9 mouse cellular contexts compared by ENCODE assay signal in genomic region chr7:140971479-140972171, GRCm38 (mm10). TPM values are rescaled to one million over a fixed set of nuclear protein-coding genes. Genes with fewer than 3 reads are reported as not detected.
DNase-seq lines count a peak whose midpoint lies in the region; ATAC-seq lines count a peak whose summit lies in the region.
"Had no signal": no experiment of that assay in that cellular context is flagged by ENCODE, and none has a peak within 500 bp of the region (broad histone marks: within the 10 kb centered on the region; RNA-seq: fewer than 3 reads in every experiment).

No protein-coding gene starts in this region.

- H3K27ac ChIP-seq in embryonic facial prominence, embryonic 12.5 days = no peak overlapping the region
- no peak overlapping the region; the same call in 1 of the 2 replicates for H3K27ac ChIP-seq in embryonic facial prominence, embryonic 10.5 days (replicated peaks)
- H3K27ac ChIP-seq in heart, embryonic 16.5 days (ENCODE audit: low read length) = peak overlapping the region; percentile 60
- H3K27ac ChIP-seq in limb, embryonic 13.5 days = peak overlapping the region; percentile 65
- peak overlapping the region; percentile 94 for H3K27ac ChIP-seq in stomach, embryonic 14.5 days (ENCODE audit: low read length)
- H3K27ac ChIP-seq: midbrain, embryonic 12.5 days had no signal

- peaks cover 27% of the 10 kb centered on the region for H3K4me1 ChIP-seq in embryonic facial prominence, embryonic 12.5 days
- peaks cover 55% of the 10 kb centered on the region for H3K4me1 ChIP-seq in embryonic facial prominence, embryonic 10.5 days
- peaks cover 8% of the 10 kb centered on the region; the same call in 1 of the 2 replicates for H3K4me1 ChIP-seq in heart, embryonic 16.5 days (ENCODE audit: control insufficient read depth, insufficient read depth, low read length)
- H3K4me1 ChIP-seq in limb, embryonic 13.5 days = peaks cover 46% of the 10 kb centered on the region
- peaks cover 50% of the 10 kb centered on the region for H3K4me1 ChIP-seq in stomach, embryonic 14.5 days (ENCODE audit: control insufficient read depth, insufficient read depth, low read length)

- no peaks in the 10 kb centered on the region for H3K36me3 ChIP-seq in embryonic facial prominence, embryonic 12.5 days
- H3K36me3 ChIP-seq in embryonic facial prominence, embryonic 10.5 days (replicated peaks) = no peaks in the 10 kb centered on the region
- no peaks in the 10 kb centered on the region for H3K36me3 ChIP-seq in heart, embryonic 16.5 days (ENCODE audit: control insufficient read depth, insufficient read depth)
- H3K36me3 ChIP-seq in limb, embryonic 13.5 days = no peaks in the 10 kb centered on the region
- no peaks in the 10 kb centered on the region for H3K36me3 ChIP-seq in stomach, embryonic 14.5 days (ENCODE audit: control insufficient read depth, insufficient read depth, low read length)
- H3K36me3 ChIP-seq: midbrain, embryonic 12.5 days had no signal

- no peak overlapping the region for H3K4me2 ChIP-seq in embryonic facial prominence, embryonic 12.5 days (replicated peaks)
- no peak overlapping the region for H3K4me2 ChIP-seq in heart, embryonic 16.5 days (ENCODE audit: low read depth, low read length)
- H3K4me2 ChIP-seq in limb, embryonic 13.5 days (replicated peaks) = no peak overlapping the region
- peak overlapping the region; percentile 18; the same call in 1 of the 2 replicates for H3K4me2 ChIP-seq in stomach, embryonic 14.5 days (replicated peaks; ENCODE audit: low read depth, low read length)
- H3K4me2 ChIP-seq: midbrain, embryonic 12.5 days had no signal

- H3K9ac ChIP-seq in embryonic facial prominence, embryonic 12.5 days = no peak overlapping the region
- no peak overlapping the region for H3K9ac ChIP-seq in heart, embryonic 16.5 days (ENCODE audit: low read length)
- H3K9ac ChIP-seq in limb, embryonic 13.5 days = no peak overlapping the region
- no peak overlapping the region for H3K9ac ChIP-seq in stomach, embryonic 14.5 days (replicated peaks; ENCODE audit: low read depth, low read length)
- H3K9ac ChIP-seq: midbrain, embryonic 12.5 days had no signal

- H3K27me3 ChIP-seq in embryonic facial prominence, embryonic 12.5 days = no peaks in the 10 kb centered on the region
- H3K27me3 ChIP-seq in embryonic facial prominence, embryonic 10.5 days (replicated peaks; ENCODE audit: low read depth, poor library complexity, severe bottlenecking) = peaks cover 36% of the 10 kb centered on the region
- peaks cover 8% of the 10 kb centered on the region for H3K27me3 ChIP-seq in heart, embryonic 16.5 days (ENCODE audit: control insufficient read depth, insufficient read depth, low read length)
- H3K27me3 ChIP-seq in limb, embryonic 13.5 days = no peaks in the 10 kb centered on the region
- no peaks in the 10 kb centered on the region for H3K27me3 ChIP-seq in stomach, embryonic 14.5 days (ENCODE audit: control insufficient read depth, insufficient read depth, low read length)

- 70% methylated on average over 8 of the region's 8 CpGs for WGBS in embryonic facial prominence, embryonic 12.5 days
- WGBS in embryonic facial prominence, embryonic 10.5 days = 84% methylated on average over 8 of the region's 8 CpGs
- WGBS in heart, embryonic 16.5 days = 50% methylated on average over 8 of the region's 8 CpGs
- WGBS in limb, embryonic 13.5 days = 54% methylated on average over 8 of the region's 8 CpGs
- 34% methylated on average over 8 of the region's 8 CpGs for WGBS in stomach, embryonic 14.5 days

- no peaks in the 10 kb centered on the region for H3K9me3 ChIP-seq in embryonic facial prominence, embryonic 12.5 days
- no peaks in the 10 kb centered on the region for H3K9me3 ChIP-seq in embryonic facial prominence, embryonic 10.5 days
- no peaks in the 10 kb centered on the region for H3K9me3 ChIP-seq in heart, embryonic 16.5 days (replicated peaks; ENCODE audit: control insufficient read depth, low read length)
- no peaks in the 10 kb centered on the region for H3K9me3 ChIP-seq in limb, embryonic 13.5 days
- no peaks in the 10 kb centered on the region for H3K9me3 ChIP-seq in stomach, embryonic 14.5 days (ENCODE audit: control insufficient read depth, low read depth, low read length)
- H3K9me3 ChIP-seq: midbrain, embryonic 12.5 days had no signal

- peak; percentile 25; the same call in 1 of the 2 replicates for ATAC-seq in embryonic facial prominence, embryonic 12.5 days (ENCODE audit: insufficient number of reproducible peaks, insufficient read depth, low FRiP score, low TSS enrichment)
- ATAC-seq in heart, embryonic 16.5 days (replicated peaks; ENCODE audit: extremely low read depth, insufficient read depth, low FRiP score) = 0 out of 2 replicates have a peak, but pooled peaks have one; percentile 12
- ATAC-seq in limb, embryonic 13.5 days (ENCODE audit: low FRiP score, low read depth) = peak; percentile 52; the same call in 1 of the 2 replicates
- ATAC-seq in stomach, embryonic 14.5 days (ENCODE audit: insufficient number of reproducible peaks, insufficient read depth, low FRiP score, low read depth) = peak; percentile 64

- no peak overlapping the region for H3K4me3 ChIP-seq in embryonic facial prominence, embryonic 12.5 days
- no peak overlapping the region for H3K4me3 ChIP-seq in embryonic facial prominence, embryonic 10.5 days
- H3K4me3 ChIP-seq in heart, embryonic 16.5 days (ENCODE audit: low read length) = no peak overlapping the region
- no peak overlapping the region for H3K4me3 ChIP-seq in limb, embryonic 13.5 days
- H3K4me3 ChIP-seq in stomach, embryonic 14.5 days (ENCODE audit: low read depth, low read length) = no peak overlapping the region
- H3K4me3 ChIP-seq: midbrain, embryonic 12.5 days had no signal

- no peak for DNase-seq in embryonic facial prominence, embryonic 10.5 days (ENCODE audit: low spot score)
- DNase-seq in right cerebral cortex, adult 2 months (ENCODE audit: low spot score in 2 of 2) = no peak
- no peak for DNase-seq in urinary bladder, postnatal 14 days (ENCODE audit: low spot score)
- no peak for DNase-seq in adrenal gland, adult 8-10 months

RNA-seq across cellular contexts. Expression of gene Ifitm1, which starts 4.6 kb away (rescaled TPM):
- polyA plus RNA-seq in embryonic facial prominence, embryonic 12.5 days (2016; fragmentation: Nextera tagmentation; extraction: Ambion mirVana) = 35.5 and 37.6 TPM in 2 replicates
- polyA plus RNA-seq in embryonic facial prominence, embryonic 10.5 days (2016; fragmentation: Nextera tagmentation; extraction: Ambion mirVana) = 8.7 and 13.4 TPM in 2 replicates
- 24.0 and 34.8 TPM in 2 replicates for polyA plus RNA-seq in heart, embryonic 16.5 days (2015; fragmentation: Nextera tagmentation; extraction: Ambion mirVana)
- 50.2 and 64.6 TPM in 2 replicates for polyA plus RNA-seq in limb, embryonic 13.5 days (2015; fragmentation: Nextera tagmentation; extraction: Ambion mirVana)
- 241 and 289 TPM in 2 replicates for polyA plus RNA-seq in stomach, embryonic 14.5 days (2014; fragmentation: Nextera tagmentation; extraction: Ambion mirVana)
- total RNA-seq in adrenal gland, adult 8-10 months (2022) = 10 to 100 TPM; 10.6 to 14.0 (median 13.4) TPM

RNA-seq across cellular contexts. Expression of gene Ifitm2, which starts 15.8 kb away (rescaled TPM):
- polyA plus RNA-seq in embryonic facial prominence, embryonic 12.5 days (2016; fragmentation: Nextera tagmentation; extraction: Ambion mirVana) = 864 and 899 TPM in 2 replicates
- 602 and 668 TPM in 2 replicates for polyA plus RNA-seq in embryonic facial prominence, embryonic 10.5 days (2016; fragmentation: Nextera tagmentation; extraction: Ambion mirVana)
- 525 and 571 TPM in 2 replicates for polyA plus RNA-seq in heart, embryonic 16.5 days (2015; fragmentation: Nextera tagmentation; extraction: Ambion mirVana)
- polyA plus RNA-seq in limb, embryonic 13.5 days (2015; fragmentation: Nextera tagmentation; extraction: Ambion mirVana) = 1,181 and 1,271 TPM in 2 replicates
- polyA plus RNA-seq in stomach, embryonic 14.5 days (2014; fragmentation: Nextera tagmentation; extraction: Ambion mirVana) = 1,395 and 1,501 TPM in 2 replicates
- total RNA-seq in adrenal gland, adult 8-10 months (2022) = 100 to 1,000 TPM; 431 to 671 (median 563) TPM

RNA-seq across cellular contexts. Expression of gene Gm45717, which starts 15.9 kb away (rescaled TPM):
- 0.65 TPM in 1 of 2 replicates, not detected in the other for polyA plus RNA-seq in embryonic facial prominence, embryonic 12.5 days (2016; fragmentation: Nextera tagmentation; extraction: Ambion mirVana)
- 0.52 TPM in 1 of 2 replicates, not detected in the other for polyA plus RNA-seq in embryonic facial prominence, embryonic 10.5 days (2016; fragmentation: Nextera tagmentation; extraction: Ambion mirVana)
- polyA plus RNA-seq in heart, embryonic 16.5 days (2015; fragmentation: Nextera tagmentation; extraction: Ambion mirVana) = 0.66 TPM in 1 of 2 replicates, not detected in the other
- polyA plus RNA-seq in limb, embryonic 13.5 days (2015; fragmentation: Nextera tagmentation; extraction: Ambion mirVana) = not detected in 2 replicates
- polyA plus RNA-seq in stomach, embryonic 14.5 days (2014; fragmentation: Nextera tagmentation; extraction: Ambion mirVana) = not detected in 2 replicates
- total RNA-seq in adrenal gland, adult 8-10 months (2022) = not detected
- polyA plus RNA-seq: midbrain, embryonic 12.5 days had no signal

RNA-seq across cellular contexts. Expression of gene Ifitm5, which starts 21.5 kb away (rescaled TPM):
- 4.2 and 4.5 TPM in 2 replicates for polyA plus RNA-seq in embryonic facial prominence, embryonic 12.5 days (2016; fragmentation: Nextera tagmentation; extraction: Ambion mirVana)
- 2.9 and 3.8 TPM in 2 replicates for polyA plus RNA-seq in embryonic facial prominence, embryonic 10.5 days (2016; fragmentation: Nextera tagmentation; extraction: Ambion mirVana)
- 1.3 and 1.6 TPM in 2 replicates for polyA plus RNA-seq in heart, embryonic 16.5 days (2015; fragmentation: Nextera tagmentation; extraction: Ambion mirVana)
- polyA plus RNA-seq in limb, embryonic 13.5 days (2015; fragmentation: Nextera tagmentation; extraction: Ambion mirVana) = 10.7 and 15.2 TPM in 2 replicates
- 2.0 and 2.6 TPM in 2 replicates for polyA plus RNA-seq in stomach, embryonic 14.5 days (2014; fragmentation: Nextera tagmentation; extraction: Ambion mirVana)
- total RNA-seq in adrenal gland, adult 8-10 months (2022) = 1 to 10 TPM; 1.1 to 2.7 (median 1.9) TPM

RNA-seq across cellular contexts. Expression of gene Pgghg, which starts 30.4 kb away (rescaled TPM):
- polyA plus RNA-seq in embryonic facial prominence, embryonic 12.5 days (2016; fragmentation: Nextera tagmentation; extraction: Ambion mirVana) = 23.0 and 24.4 TPM in 2 replicates
- 13.5 and 14.3 TPM in 2 replicates for polyA plus RNA-seq in embryonic facial prominence, embryonic 10.5 days (2016; fragmentation: Nextera tagmentation; extraction: Ambion mirVana)
- polyA plus RNA-seq in heart, embryonic 16.5 days (2015; fragmentation: Nextera tagmentation; extraction: Ambion mirVana) = 12.2 and 12.4 TPM in 2 replicates
- 25.9 and 28.0 TPM in 2 replicates for polyA plus RNA-seq in limb, embryonic 13.5 days (2015; fragmentation: Nextera tagmentation; extraction: Ambion mirVana)
- polyA plus RNA-seq in stomach, embryonic 14.5 days (2014; fragmentation: Nextera tagmentation; extraction: Ambion mirVana) = 28.7 and 31.0 TPM in 2 replicates
- 10 to 100 TPM; 37.1 to 69.0 (median 52.9) TPM for total RNA-seq in adrenal gland, adult 8-10 months (2022)

Comparison
In these comparisons a context has a peak if more than half of its experiments do, and no peak if none do; other contexts are left out.
1. ATAC-seq: peak in every context shown above with its lines; median percentile 64 in stomach, embryonic 14.5 days; 52 in limb, embryonic 13.5 days; 25 in embryonic facial prominence, embryonic 12.5 days; 12 in heart, embryonic 16.5 days.
2. H3K27ac ChIP-seq: peak in heart, embryonic 16.5 days (single experiment), limb, embryonic 13.5 days (single experiment) and stomach, embryonic 14.5 days (single experiment); none in embryonic facial prominence, embryonic 12.5 days (single experiment) and embryonic facial prominence, embryonic 10.5 days (single experiment).